Mouse (Mus musculus) ES-E14 (cell line): ENCODE results near the gene Fam71e1. TPM values are rescaled to one million over a fixed set of nuclear protein-coding genes. Genes with fewer than 3 reads are reported as not detected.

Source experiments
- DNase-seq: peaks from one replicate; pipeline ENCODE4 v3.0.0-alpha.2; 2013; ENCODE audit warnings: low read depth, low spot score
- H3K27ac ChIP-seq: 2 replicates; pipeline ENCODE4 v1.5.1; 2012; ENCODE audit warnings: low read depth, mild to moderate bottlenecking, low read length, moderate library complexity, mixed read lengths; ENCODE audit not compliant: poor library complexity, insufficient read depth, severe bottlenecking
- H3K36me3 ChIP-seq: 2 replicates; pipeline ENCODE4 v1.6.1; 2012; ENCODE audit warnings: mild to moderate bottlenecking, low read length, moderate library complexity, mixed read lengths; ENCODE audit not compliant: control insufficient read depth, poor library complexity, insufficient read depth, severe bottlenecking
- H3K4me1 ChIP-seq, 2 experiments: fragments of 150-350 bp in 1 of 2; sonication (generic) in 1 of 2; 2 replicates each; pipeline ENCODE4 v1.6.1; 2012; ENCODE audit warnings: low read length in 2 of 2, mild to moderate bottlenecking in 1 of 2, mixed read lengths in 1 of 2; ENCODE audit not compliant: control insufficient read depth in 2 of 2, insufficient read depth in 2 of 2, poor library complexity in 1 of 2
- H3K4me3 ChIP-seq, 2 experiments: fragments of 150-350 bp in 1 of 2; sonication (generic) in 1 of 2; 2 replicates each; pipeline ENCODE4 v1.5.1; 2012; ENCODE audit warnings: low read length in 2 of 2, low read depth in 1 of 2, mild to moderate bottlenecking in 1 of 2, mixed read lengths in 1 of 2; ENCODE audit not compliant: insufficient read depth in 1 of 2, poor library complexity in 1 of 2, severe bottlenecking in 1 of 2
- H3K9ac ChIP-seq: 2 replicates; pipeline ENCODE4 v1.6.1; 2012; ENCODE audit warnings: low read depth, mild to moderate bottlenecking, low read length, mixed read lengths; ENCODE audit not compliant: poor library complexity, insufficient read depth, severe bottlenecking
- H3K9me3 ChIP-seq: fragments of 150-350 bp; sonication (generic); 2 replicates; pipeline ENCODE4 v1.6.1; 2012; ENCODE audit warnings: low read depth, mild to moderate bottlenecking, low read length; ENCODE audit not compliant: control insufficient read depth, insufficient read depth
- CHD2 ChIP-seq: IDR thresholded peaks from 2 replicates; pipeline ENCODE4 v1.6.1; 2014; ENCODE audit warnings: mild to moderate bottlenecking, low read depth, low read length, inconsistent platforms
- HCFC1 ChIP-seq: IDR thresholded peaks from 2 replicates; pipeline ENCODE4 v1.6.1; 2012; ENCODE audit warnings: low read length, inconsistent platforms, borderline replicate concordance; ENCODE audit not compliant: insufficient read depth
- MAFK ChIP-seq: IDR thresholded peaks from 2 replicates; pipeline ENCODE4 v1.6.1; 2014; ENCODE audit warnings: mild to moderate bottlenecking, low read depth, low read length, inconsistent platforms; ENCODE audit not compliant: insufficient read depth
- ZC3H11A ChIP-seq: IDR thresholded peaks from 2 replicates; pipeline ENCODE4 v1.6.1; 2012; ENCODE audit warnings: low read depth, mild to moderate bottlenecking, inconsistent platforms, low read length, borderline replicate concordance
- ZNF384 ChIP-seq: IDR thresholded peaks from 2 replicates; pipeline ENCODE4 v1.6.1; 2012; ENCODE audit warnings: low read depth, low read length, inconsistent platforms
- in situ Hi-C, 2 experiments: fragments of 600-800 bp; cut with MboI; formaldehyde crosslinking; loops; one replicate each; pipeline ENCODE4 v1.15.1; 2025; ENCODE audit warnings: low sequenced_read_pairs in 2 of 2, inconsistent platforms in 1 of 2; ENCODE audit not compliant: unreplicated experiment in 2 of 2
- total RNA-seq: library from RNA; depleted of rRNA; stranded (reverse); fragments of 300-350 nt; gene quantifications from 2 replicates; pipeline ENCODE4 v1.2.3, GENCODE M21; 2012

Gene Fam71e1
- total RNA-seq, 1 experiment, result 3.4 TPM

DNA sequence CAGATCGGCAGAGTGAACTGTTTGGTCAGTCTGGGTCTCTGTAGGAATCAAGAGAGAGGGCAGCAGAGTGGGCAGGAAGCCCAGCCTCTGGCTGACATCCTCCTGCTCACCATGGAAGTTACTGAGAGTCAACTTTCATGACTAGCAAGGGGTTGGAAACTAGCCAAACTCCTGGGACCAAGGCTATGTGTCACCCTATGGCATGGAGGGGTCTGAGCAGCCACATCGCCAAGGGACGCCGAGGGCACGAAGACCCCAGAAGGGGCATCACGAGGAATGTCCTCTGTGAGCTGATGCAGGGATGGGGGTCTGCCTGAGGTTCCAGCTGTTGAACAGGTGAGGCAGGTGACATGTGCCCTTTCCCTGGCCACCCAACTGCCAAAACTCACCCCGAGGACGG, 7.8 kb upstream of the Fam71e1 start:
- Histone ChIP-seq H3K27ac (no peak overlapping the region), H3K9me3 (no peaks in the 10 kb centered on the region), H3K36me3 (peaks cover 40% of the 10 kb centered on the region; the same call in 1 of the 2 replicates), H3K4me3 (no peak overlapping the region), H3K4me1 (peaks cover 0 to 16% of the 10 kb centered on the region in 2 experiments; a peak in 1 of 4 replicates), H3K9ac (no peak overlapping the region)
- in situ Hi-C loops, result no loop called here
- no peak for TF ChIP-seq CHD2
- TF ChIP-seq ZNF384, result no peak
- TF ChIP-seq MAFK, result no peak
- no peak for DNase-seq

DNA sequence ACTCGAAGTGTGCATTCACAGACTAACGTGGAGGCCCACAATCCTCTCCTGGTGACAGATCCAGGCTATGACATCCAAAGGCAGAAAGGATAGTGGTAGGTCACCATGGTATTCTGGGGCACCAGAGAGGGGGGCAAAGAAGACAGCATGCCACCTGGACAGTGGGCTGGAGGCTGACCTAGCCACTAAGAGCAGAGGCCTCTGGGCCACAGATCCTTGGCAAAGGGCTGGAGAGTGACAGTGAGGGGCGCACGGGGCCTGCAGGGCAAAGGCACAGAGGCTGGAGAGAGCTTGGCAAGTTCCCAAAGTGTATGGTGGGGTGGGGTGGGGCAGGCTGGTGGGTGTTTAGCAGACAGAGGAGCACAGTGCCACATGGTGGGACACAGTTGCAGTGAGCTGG, 6.1 kb upstream of the Fam71e1 start:
- Histone ChIP-seq H3K9ac (no peak overlapping the region), H3K27ac (no peak overlapping the region), H3K4me1 (peaks cover 0 to 15% of the 10 kb centered on the region in 2 experiments; a peak in 2 of 4 replicates), H3K4me3 (no peak overlapping the region), H3K36me3 (peaks cover 42% of the 10 kb centered on the region; the same call in 1 of the 2 replicates), H3K9me3 (no peaks in the 10 kb centered on the region)
- no peak for TF ChIP-seq MAFK
- no peak for TF ChIP-seq ZC3H11A
- TF ChIP-seq CHD2, result no peak
- TF ChIP-seq HCFC1, result no peak
- TF ChIP-seq ZNF384, result no peak
- DNase-seq, result no peak
- in situ Hi-C loops, result no loop called here

DNA sequence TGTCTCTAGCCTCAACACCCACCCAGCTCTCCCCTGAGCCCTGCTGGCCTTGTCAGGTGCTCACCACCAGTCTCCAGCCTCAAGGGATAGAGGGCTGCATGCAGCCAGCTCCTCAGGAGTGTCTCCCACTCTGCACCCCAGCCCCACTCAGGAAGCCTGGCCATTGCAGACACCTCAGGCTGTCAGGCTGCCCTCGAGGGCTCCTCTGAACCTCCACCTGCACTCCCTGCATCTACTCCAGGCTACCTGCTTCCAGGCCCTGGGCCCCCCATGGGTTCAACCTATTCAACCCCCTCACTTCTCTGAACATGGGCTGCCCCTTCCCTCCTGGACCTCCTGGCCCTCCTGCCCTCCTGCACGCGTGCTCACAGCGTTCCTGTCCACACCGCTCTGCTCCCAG, 5.0 kb upstream of the Fam71e1 start:
- peaks cover 42% of the 10 kb centered on the region; the same call in 1 of the 2 replicates for H3K36me3 ChIP-seq
- no peak for DNase-seq

DNA sequence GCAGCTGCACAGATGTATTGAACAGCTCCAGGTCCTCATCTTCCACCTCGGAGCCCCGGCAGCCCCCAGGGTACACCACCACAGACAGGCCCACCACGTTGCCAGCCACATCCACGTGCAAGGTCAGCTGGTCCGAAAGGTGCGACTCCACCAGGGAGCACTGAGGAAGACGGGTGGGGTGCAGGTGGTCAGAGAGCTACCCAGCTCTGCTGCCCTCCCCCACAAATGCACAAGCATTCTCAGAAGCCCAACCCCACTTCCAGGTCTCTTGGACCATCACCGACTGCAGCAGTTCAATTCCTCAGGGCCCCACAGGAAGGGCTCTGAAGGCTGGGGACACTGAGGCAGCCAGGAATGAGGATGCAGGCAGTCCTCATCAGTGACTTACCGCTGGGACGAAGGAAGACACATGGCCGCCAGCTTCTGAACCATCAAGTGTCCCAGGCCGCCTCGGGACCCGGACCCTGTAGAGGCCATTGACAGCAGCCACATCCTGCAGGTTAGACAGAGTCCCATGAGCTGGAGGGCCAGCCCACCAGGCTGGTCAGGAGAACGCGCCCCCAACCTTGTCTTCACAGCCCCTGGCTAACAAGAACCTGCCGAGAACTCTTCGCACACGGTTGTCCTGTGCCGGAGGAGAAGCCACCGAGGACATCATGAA, 4.1 kb upstream of the Fam71e1 start:
- peaks cover 42% of the 10 kb centered on the region; the same call in 1 of the 2 replicates for H3K36me3 ChIP-seq
- no peaks in the 10 kb centered on the region for H3K9me3 ChIP-seq
- DNase-seq, result no peak
- H3K4me1 ChIP-seq, result peaks cover under 1 to 4% of the 10 kb centered on the region in 2 experiments; a peak in 3 of 4 replicates
- in situ Hi-C loops, result no loop called here
- no peak for TF ChIP-seq ZNF384
- no peak overlapping the region for H3K4me3 ChIP-seq
- H3K9ac ChIP-seq, result no peak overlapping the region
- no peak overlapping the region for H3K27ac ChIP-seq

More for the DNA sequence above, 5.0 kb upstream of the Fam71e1 start:
- TF ChIP-seq MAFK (no peak), ZNF384 (no peak), CHD2 (no peak), ZC3H11A (no peak), HCFC1 (no peak)
- Histone ChIP-seq H3K9me3 (no peaks in the 10 kb centered on the region), H3K4me3 (no peak overlapping the region), H3K27ac (no peak overlapping the region), H3K9ac (no peak overlapping the region), H3K4me1 (peaks cover 0 to 13% of the 10 kb centered on the region in 2 experiments; a peak in 2 of 4 replicates)
- in situ Hi-C loops, result no loop called here

DNA sequence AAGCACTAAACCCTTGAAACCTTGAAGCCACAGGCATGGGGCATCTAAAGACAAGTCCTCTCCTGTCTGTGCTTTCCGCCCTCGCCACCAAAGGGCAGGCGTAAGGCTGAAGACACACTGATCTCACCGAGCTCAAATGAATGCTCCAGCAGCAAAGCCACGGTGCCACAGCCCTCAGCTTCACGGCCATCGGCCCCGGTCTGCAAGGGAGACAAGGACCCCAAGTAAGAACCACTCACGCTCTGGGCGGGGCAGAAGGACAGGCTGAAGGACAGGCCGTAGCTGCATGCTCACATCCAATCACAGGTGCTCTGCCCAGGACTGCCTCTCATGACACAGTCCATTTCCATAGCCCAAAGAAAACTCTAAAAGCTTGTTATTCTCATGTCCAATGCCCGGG, 1.7 kb upstream of the Fam71e1 start:
- DNase-seq, result no peak
- in situ Hi-C loops, result no loop called here
- Histone ChIP-seq H3K9ac (no peak overlapping the region), H3K36me3 (peaks cover 31% of the 10 kb centered on the region; the same call in 1 of the 2 replicates), H3K4me1 (peaks cover 2 to 13% of the 10 kb centered on the region in 2 experiments; a peak in 3 of 4 replicates), H3K4me3 (0 out of 4 replicates have a peak overlapping the region, but pooled peaks of 1 of the 2 experiments have one; percentile 5), H3K27ac (no peak overlapping the region), H3K9me3 (no peaks in the 10 kb centered on the region)
- TF ChIP-seq ZC3H11A, result no peak
- TF ChIP-seq CHD2, result no peak
- TF ChIP-seq MAFK, result no peak
